Mouse (Mus musculus): ENCODE results near the gene Zfp423. TPM values are rescaled to one million over a fixed set of nuclear protein-coding genes. Genes with fewer than 3 reads are reported as not detected.

The Zfp423 gene
- polyA plus RNA-seq, 1 experiment, result 18.1 TPM

Other genes with a start within 250 kb of the Zfp423 start
- gene Cnep1r1, start 159.2 kb upstream of the Zfp423 start, polyA plus RNA-seq (2012; rRNA removed), result 41.8 and 52.1 TPM in 2 replicates
- gene Heatr3, start 178.3 kb upstream of the Zfp423 start, polyA plus RNA-seq (2012; rRNA removed), result 23.7 and 25.5 TPM in 2 replicates
- 17.6 and 18.9 TPM in 2 replicates for gene Tent4b, start 239.6 kb upstream of the Zfp423 start, polyA plus RNA-seq (2012; rRNA removed)

Measured in urinary bladder, adult 2 months (tissue).